Mouse (Mus musculus) kidney, embryonic 16.5 days (tissue): Measurements from ENCODE around the gene Ccdc96. TPM values are rescaled to one million over a fixed set of nuclear protein-coding genes. Genes with fewer than 3 reads are reported as not detected.

Experiments
- ATAC-seq: fragments of 200-750 bp; cut with Nextera tagmentation; 2 replicates; pipeline ENCODE4 v1.8.0; 2017; ENCODE audit warnings: moderate TSS enrichment; ENCODE audit not compliant: low FRiP score, low TSS enrichment
- H3K27ac ChIP-seq: fragments of 300-500 bp; sonication (generic); 2 replicates; pipeline ENCODE4 v1.5.1; 2014; ENCODE audit warnings: low read length
- H3K27me3 ChIP-seq: fragments of 300-500 bp; sonication (generic); 2 replicates; pipeline ENCODE4 v1.6.1; 2014; ENCODE audit warnings: low read length, control low read depth, mixed read lengths; ENCODE audit not compliant: insufficient read depth
- H3K36me3 ChIP-seq: fragments of 300-500 bp; sonication (generic); 2 replicates; pipeline ENCODE4 v1.6.1; 2014; ENCODE audit warnings: low read length, control low read depth, mixed read lengths; ENCODE audit not compliant: insufficient read depth
- H3K4me1 ChIP-seq: fragments of 300-500 bp; sonication (generic); 2 replicates; pipeline ENCODE4 v1.6.1; 2014; ENCODE audit warnings: low read length, control low read depth, mixed read lengths; ENCODE audit not compliant: insufficient read depth
- H3K4me2 ChIP-seq: fragments of 300-500 bp; sonication (generic); replicated peaks from 2 replicates; pipeline ENCODE4 v1.6.1; 2014; ENCODE audit warnings: low read depth, low read length
- H3K4me3 ChIP-seq: fragments of 300-500 bp; sonication (generic); 2 replicates; pipeline ENCODE4 v1.5.1; 2014; ENCODE audit warnings: mild to moderate bottlenecking, low read length
- H3K9ac ChIP-seq: fragments of 300-500 bp; sonication (generic); replicated peaks from 2 replicates; pipeline ENCODE4 v1.6.1; 2014; ENCODE audit warnings: low read length
- H3K9me3 ChIP-seq: fragments of 300-500 bp; sonication (generic); 2 replicates; pipeline ENCODE4 v1.6.1; 2016; ENCODE audit warnings: low read length, control low read depth
- WGBS: fragments of 180-500 bp; shearing (Covaris S2); extraction: QIAGEN DNeasy Blood & Tissue Kit; methylation state at CpG from one replicate; pipeline ENCODE4 v1.1.7; 2014; 5-methylcytosine and 5-hydroxymethylcytosine counted together
- polyA plus RNA-seq: library from polyadenylated mRNA; unstranded; fragments of >200 nt; fragmentation: Nextera tagmentation; extraction: Ambion mirVana; gene quantifications from 2 replicates; pipeline ENCODE4 v1.2.1, GENCODE M21; 2015

The Ccdc96 gene
- 0.76 and 0.81 TPM in 2 replicates for polyA plus RNA-seq

DNA sequence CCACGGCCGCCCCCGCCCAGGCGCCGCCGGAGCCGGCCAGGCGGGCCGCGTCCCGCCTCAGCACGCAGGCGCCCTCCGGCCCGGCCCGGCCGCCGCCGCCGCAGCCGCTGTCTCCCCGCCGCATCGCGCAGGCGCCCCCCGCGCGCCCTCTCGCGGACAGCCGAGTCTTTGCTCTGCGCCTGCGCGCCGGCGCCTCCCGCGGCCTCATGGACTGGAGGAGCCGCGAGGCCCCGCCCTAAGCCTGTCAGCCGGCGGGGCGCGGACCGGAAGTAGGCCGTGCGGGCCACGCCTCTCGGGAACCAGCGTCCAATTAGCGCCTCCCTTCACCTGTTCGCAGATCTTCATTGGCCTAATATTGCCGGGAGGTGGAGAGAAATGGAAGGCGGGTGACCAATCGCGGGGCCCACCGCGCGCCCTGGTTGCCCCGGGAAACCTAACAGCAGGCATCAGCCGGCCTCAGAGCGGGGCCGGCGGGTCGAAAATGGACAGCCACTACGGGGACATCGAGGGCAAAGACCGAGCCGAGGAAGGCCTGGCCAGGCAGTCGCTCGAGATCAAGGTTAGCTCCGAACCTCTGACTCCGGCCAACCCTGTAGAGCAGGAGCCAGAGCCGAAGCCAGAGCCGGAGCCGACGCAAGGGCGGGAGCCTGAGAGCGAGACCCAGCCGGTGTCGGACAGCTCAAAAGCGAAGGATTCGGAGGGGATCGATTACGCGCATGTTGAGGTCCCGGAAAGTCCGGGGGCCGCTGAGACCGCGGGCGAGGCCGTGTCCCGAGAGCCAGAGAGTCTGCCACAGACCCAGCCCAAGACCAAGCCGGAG, at the start of gene Ccdc96, which contains the start of gene Tada2b:
Gene Ccdc96, plus strand, starts transcription at position 418 of the 820 bp plus-strand sequence.
Gene Tada2b, minus strand, starts transcription at position 115 of the 820 bp plus-strand sequence.
- H3K9ac ChIP-seq = peak within 1 kb of the TSS; percentile 93
- peak within 1 kb of the TSS; percentile 97 for H3K4me2 ChIP-seq
- no peaks in the 10 kb centered on the region for H3K36me3 ChIP-seq
- peaks cover 25% of the 10 kb centered on the region for H3K4me1 ChIP-seq
- under 1% methylated on average over 83 of the region's 97 CpGs for WGBS
- H3K4me3 ChIP-seq = peak within 1 kb of the TSS; percentile 89
- H3K27me3 ChIP-seq = peaks cover 10% of the 10 kb centered on the region; the same call in 1 of the 2 replicates
- peak; percentile 98 for ATAC-seq
- H3K9me3 ChIP-seq = no peaks in the 10 kb centered on the region
- peak within 1 kb of the TSS; percentile 68 for H3K27ac ChIP-seq

DNA sequence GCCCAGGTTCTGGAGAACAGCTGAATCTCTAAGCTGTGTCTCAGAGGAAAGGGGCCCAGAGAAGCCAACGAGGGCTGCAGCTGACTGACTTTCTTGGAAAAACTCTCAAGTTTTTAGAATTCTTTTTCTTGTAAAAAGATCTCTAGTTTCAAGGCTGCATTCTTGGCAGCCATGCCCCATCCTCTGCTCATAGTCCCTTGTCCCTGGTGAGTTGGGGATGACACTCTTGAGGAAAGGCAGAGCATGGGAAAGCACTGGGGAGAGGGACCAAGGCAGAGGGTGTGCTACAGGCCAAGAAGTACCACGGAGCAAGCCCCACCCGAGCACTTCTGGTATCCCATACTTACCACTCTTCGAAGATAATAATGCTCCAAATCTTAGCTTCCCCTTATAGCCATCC, 47.5 kb upstream of the Ccdc96 start:
- Histone ChIP-seq H3K9ac (no peak overlapping the region), H3K4me1 (no peaks in the 10 kb centered on the region), H3K4me3 (no peak overlapping the region), H3K4me2 (no peak overlapping the region), H3K27ac (no peak overlapping the region), H3K27me3 (no peaks in the 10 kb centered on the region), H3K36me3 (no peaks in the 10 kb centered on the region), H3K9me3 (no peaks in the 10 kb centered on the region)
- WGBS = 72% methylated on average over 4 of the region's 4 CpGs
- no peak for ATAC-seq

DNA sequence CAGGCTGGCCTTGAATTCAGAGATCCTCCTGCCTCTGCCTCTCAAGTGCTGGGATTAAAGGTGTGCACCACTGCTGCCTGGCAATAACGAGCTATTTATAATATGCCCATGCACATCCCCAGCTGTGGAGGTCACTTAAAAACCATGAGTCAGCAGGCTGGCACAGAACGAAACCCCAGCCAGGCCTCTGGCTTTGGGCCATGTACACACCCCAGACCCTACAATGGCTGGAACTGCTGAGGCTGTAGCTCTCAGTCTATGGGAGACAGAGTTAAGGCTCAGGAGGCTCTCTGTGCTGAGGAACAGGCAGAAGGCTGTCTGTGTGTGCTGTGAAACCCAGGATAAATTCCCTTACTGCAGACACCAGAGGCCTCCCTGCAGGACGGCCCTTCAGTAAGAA, 43.6 kb upstream of the Ccdc96 start:
- Histone ChIP-seq H3K27ac (no peak overlapping the region), H3K9me3 (no peaks in the 10 kb centered on the region), H3K4me2 (no peak overlapping the region), H3K4me3 (no peak overlapping the region), H3K36me3 (no peaks in the 10 kb centered on the region), H3K27me3 (no peaks in the 10 kb centered on the region), H3K4me1 (no peaks in the 10 kb centered on the region), H3K9ac (no peak overlapping the region)
- ATAC-seq = no peak
- WGBS = 74% methylated on average over 3 of the region's 3 CpGs

DNA sequence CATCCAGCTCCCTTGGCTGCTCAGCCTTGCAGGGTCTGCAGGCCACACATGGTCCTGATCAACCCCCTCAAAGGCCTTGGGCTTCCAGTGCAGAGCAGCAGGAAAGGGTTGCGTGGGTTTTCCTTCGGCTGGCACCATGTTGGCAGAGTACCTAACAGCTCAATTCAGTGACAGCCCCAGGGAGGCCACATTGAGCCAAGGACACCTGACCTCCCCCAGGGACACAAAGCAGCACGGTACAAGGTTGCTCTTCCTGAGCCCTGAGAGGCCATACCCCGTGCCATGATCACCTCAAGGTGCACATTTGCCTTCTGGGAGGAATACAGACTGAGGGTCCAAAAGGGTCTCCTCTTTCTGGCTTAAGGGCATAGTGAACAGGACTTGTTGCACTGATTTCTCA, 39.8 kb upstream of the Ccdc96 start:
- Histone ChIP-seq H3K27ac (no peak overlapping the region), H3K36me3 (no peaks in the 10 kb centered on the region), H3K27me3 (no peaks in the 10 kb centered on the region), H3K4me3 (no peak overlapping the region), H3K4me1 (no peaks in the 10 kb centered on the region), H3K4me2 (no peak overlapping the region), H3K9me3 (no peaks in the 10 kb centered on the region), H3K9ac (no peak overlapping the region)
- 70% methylated on average over 4 of the region's 4 CpGs for WGBS
- ATAC-seq = no peak

DNA sequence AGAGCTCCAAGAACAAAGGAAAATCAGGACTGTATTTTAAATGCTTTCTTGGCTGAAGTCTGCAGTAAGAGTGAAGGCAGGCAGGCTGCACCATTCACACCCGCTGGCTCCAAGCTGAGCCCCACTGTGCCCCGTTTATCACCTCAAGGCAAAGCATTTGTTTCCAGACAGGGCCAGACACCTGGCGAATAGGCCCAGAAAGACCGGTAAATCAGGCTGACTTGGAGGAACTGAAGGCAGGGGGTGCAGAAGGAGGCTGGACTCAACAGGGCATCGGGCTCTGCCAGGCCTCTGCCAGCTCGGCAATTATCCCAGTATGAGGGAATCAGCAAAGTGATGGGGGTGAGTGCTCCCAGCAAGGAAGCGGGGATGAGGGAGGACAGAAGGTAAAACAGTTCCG, 39.4 kb upstream of the Ccdc96 start:
- Histone ChIP-seq H3K9me3 (no peaks in the 10 kb centered on the region), H3K4me1 (no peaks in the 10 kb centered on the region), H3K9ac (no peak overlapping the region), H3K27ac (no peak overlapping the region), H3K4me2 (no peak overlapping the region), H3K4me3 (no peak overlapping the region), H3K27me3 (no peaks in the 10 kb centered on the region), H3K36me3 (no peaks in the 10 kb centered on the region)
- ATAC-seq = no peak
- 29% methylated on average over 8 of the region's 8 CpGs for WGBS

DNA sequence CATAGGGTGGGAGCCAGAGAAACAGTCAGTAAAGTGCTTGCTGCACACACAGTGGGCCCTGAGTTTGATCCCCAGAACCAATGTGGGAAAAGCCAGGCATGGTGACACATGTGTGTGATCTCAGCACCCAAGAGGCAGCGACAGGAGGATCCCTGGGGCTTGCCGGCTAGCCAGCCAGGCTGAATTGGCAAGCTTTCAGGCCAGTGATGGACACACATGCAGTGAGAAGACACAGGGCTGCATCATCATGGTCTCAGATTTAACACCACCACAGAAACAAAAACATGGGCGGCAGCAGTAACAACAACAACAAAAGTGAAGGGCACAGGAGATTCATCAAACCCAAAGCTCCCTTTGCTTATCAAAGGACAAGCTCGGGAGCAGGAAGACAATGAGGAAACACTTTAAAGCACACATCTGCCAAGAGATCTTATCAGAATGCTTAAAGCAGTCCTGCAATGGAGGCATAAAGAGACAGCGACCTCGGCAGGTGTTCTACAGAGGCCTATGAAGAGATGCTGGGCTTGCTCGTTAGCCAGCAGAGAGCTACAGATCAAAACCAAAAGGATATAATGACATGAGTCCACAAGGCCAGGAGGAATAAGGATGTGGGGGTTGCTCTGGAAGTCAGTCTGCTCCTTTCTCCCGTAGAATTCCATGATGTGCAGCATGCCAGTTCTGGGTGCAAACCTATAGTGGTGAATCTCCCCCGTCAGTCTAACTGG, 38.1 kb upstream of the Ccdc96 start:
- WGBS = 50% methylated on average over 9 of the region's 9 CpGs
- Histone ChIP-seq H3K36me3 (no peaks in the 10 kb centered on the region), H3K4me3 (no peak overlapping the region), H3K9me3 (no peaks in the 10 kb centered on the region), H3K27ac (no peak overlapping the region), H3K4me1 (no peaks in the 10 kb centered on the region), H3K4me2 (no peak overlapping the region), H3K9ac (no peak overlapping the region), H3K27me3 (no peaks in the 10 kb centered on the region)
- no peak for ATAC-seq

DNA sequence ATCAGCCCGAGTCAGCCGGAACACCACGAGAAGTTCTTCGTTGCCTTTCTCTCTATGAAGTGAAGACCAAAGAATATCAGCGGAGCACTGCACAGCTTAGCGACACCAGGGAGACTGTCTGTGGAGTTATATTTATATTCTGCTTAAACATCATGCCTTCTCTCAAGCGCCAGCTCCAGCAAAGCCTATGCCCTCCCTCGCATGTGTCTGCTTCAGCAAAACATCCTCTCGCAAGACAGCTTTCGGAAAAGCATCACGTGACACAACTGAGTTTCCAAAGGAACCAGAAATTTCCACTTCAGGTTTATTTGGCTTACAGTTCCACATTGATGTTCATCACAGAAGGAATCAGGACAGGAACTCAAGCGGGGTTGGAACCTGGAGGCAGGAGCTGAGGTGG, 36.5 kb upstream of the Ccdc96 start:
- no peak overlapping the region for H3K4me3 ChIP-seq
- no peaks in the 10 kb centered on the region for H3K9me3 ChIP-seq
- H3K9ac ChIP-seq = no peak overlapping the region
- no peaks in the 10 kb centered on the region for H3K4me1 ChIP-seq
- H3K27me3 ChIP-seq = no peaks in the 10 kb centered on the region
- H3K4me2 ChIP-seq = no peak overlapping the region
- WGBS = 84% methylated on average over 12 of the region's 12 CpGs
- ATAC-seq = no peak
- H3K36me3 ChIP-seq = no peaks in the 10 kb centered on the region
- H3K27ac ChIP-seq = no peak overlapping the region

DNA sequence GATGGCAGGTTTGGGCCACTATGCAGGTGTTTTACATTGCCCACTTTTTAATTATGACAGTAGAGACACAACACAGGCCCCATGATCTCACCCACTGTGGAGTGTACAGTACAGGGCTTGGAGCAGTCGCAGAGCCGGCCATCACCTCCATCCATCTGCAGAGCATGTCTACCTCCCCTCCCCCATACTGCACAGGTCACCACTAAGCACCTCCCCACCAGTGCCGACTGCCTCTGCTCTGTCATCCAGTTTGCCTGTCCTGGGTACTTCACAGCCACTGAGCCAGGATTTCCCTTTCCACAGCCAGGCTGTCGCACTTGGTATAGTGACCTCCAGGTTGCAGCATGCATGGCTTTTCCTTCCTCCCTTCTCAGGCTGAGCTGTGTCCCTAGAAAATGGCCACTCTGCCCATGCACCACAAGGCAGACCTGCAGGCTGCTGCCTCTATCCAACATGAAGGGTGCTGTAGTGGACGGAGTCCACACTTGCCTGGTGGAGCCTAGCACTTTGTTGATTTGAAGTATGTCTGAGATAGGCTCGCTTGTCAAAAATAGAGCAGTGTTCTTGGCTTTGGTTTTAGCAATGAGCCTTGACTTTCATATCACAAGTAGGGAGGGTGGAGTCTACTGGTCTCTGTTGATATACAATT, 34.6 kb upstream of the Ccdc96 start:
- no peaks in the 10 kb centered on the region for H3K36me3 ChIP-seq
- ATAC-seq = no peak
- H3K4me1 ChIP-seq = no peaks in the 10 kb centered on the region
- H3K9me3 ChIP-seq = no peaks in the 10 kb centered on the region
- H3K27me3 ChIP-seq = no peaks in the 10 kb centered on the region
- no peak overlapping the region for H3K9ac ChIP-seq
- H3K4me3 ChIP-seq = no peak overlapping the region
- no peak overlapping the region for H3K27ac ChIP-seq
- 64% methylated on average over 6 of the region's 6 CpGs for WGBS
- H3K4me2 ChIP-seq = no peak overlapping the region

DNA sequence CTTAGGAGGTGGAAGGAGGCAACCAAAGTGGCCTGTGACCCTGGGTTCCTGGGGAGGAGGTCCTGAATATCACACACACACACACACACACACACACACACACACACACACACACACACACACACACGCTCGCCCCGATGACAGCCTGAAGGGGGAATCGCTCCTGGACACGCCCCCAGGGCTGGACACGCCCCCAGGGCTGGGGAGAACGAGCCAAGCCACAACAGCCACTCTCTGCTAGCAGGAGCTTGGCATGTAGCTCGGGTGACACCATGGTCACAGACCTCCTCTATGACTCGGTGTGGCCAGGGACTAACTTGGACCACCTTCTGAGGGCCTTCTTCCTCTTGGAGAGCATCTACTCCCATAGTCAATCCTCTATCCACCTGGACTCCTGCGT, 33.3 kb upstream of the Ccdc96 start:
- no peak overlapping the region for H3K4me3 ChIP-seq
- 26% methylated on average over 5 of the region's 10 CpGs for WGBS
- H3K27ac ChIP-seq = no peak overlapping the region
- H3K27me3 ChIP-seq = no peaks in the 10 kb centered on the region
- H3K9me3 ChIP-seq = no peaks in the 10 kb centered on the region
- no peak for ATAC-seq
- H3K4me2 ChIP-seq = no peak overlapping the region
- no peaks in the 10 kb centered on the region for H3K4me1 ChIP-seq
- H3K36me3 ChIP-seq = no peaks in the 10 kb centered on the region
- no peak overlapping the region for H3K9ac ChIP-seq
